Mouse (Mus musculus): Measurements from ENCODE around the gene Rhbdd1. TPM values are rescaled to one million over a fixed set of nuclear protein-coding genes. Genes with fewer than 3 reads are reported as not detected.

The Rhbdd1 gene
- 6.7 and 6.8 TPM in 2 replicates for polyA plus RNA-seq (2014; fragmentation: Nextera tagmentation; extraction: Ambion mirVana)

DNA sequence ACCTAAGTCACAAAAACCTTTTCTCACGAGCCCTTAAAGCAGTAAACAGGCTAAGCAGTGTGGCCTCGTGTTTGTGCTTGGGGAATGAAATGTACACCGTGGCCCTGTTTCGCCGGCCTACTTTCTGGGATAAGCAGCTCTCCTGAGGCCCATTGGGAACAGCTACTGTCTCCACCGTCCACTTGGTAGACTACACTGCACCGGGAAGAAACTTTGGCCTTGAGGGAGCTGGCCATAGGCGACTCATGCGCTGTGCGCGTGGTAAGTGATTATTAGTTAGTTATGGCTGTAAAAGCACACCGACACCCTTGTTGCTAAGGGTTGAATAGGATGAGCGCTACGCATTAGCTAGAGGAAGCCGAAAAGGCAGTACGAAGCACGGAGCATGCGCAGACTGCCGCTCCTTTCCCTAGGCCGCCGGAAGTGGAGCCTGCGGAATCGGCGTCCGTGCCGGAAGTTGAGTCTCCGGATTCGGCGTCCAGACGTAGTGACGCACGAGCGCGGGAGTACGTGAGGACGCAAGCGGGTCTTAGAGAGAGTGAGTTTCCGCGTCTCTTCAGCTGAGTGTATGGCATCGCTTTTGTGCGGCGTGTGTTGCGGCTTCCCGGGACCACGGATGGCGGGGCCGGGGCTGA is at the start of gene Rhbdd1:
Gene Rhbdd1 (plus strand): TSS at position 342 of the 635 bp plus-strand sequence.
- 6% methylated on average over 40 of the region's 47 CpGs for WGBS
- ATAC-seq (ENCODE audit: low read depth) (peak; percentile 98), DNase-seq (ENCODE audit: low spot score) (peak; percentile 99)
- H3K9ac ChIP-seq (ENCODE audit: low read depth, low read length): peak within 1 kb of the TSS; percentile 92
- H3K9me3 ChIP-seq (ENCODE audit: control insufficient read depth, low read length): no peaks in the 10 kb centered on the region
- H3K4me2 ChIP-seq (ENCODE audit: low read depth, low read length): peak within 1 kb of the TSS; percentile 85
- H3K36me3 ChIP-seq (ENCODE audit: control insufficient read depth, insufficient read depth, low read length): no peaks in the 10 kb centered on the region
- H3K4me3 ChIP-seq (ENCODE audit: low read depth, low read length): peak within 1 kb of the TSS; percentile 79
- peaks cover 3% of the 10 kb centered on the region; the same call in 1 of the 2 replicates for H3K4me1 ChIP-seq (ENCODE audit: control insufficient read depth, insufficient read depth, low read length)
- H3K27me3 ChIP-seq (replicated peaks; ENCODE audit: control insufficient read depth, insufficient read depth, low read length): 0 out of 2 replicates have a peak, but pooled peaks cover 4% of the 10 kb centered on the region
- peak within 1 kb of the TSS; percentile 93 for H3K27ac ChIP-seq (replicated peaks; ENCODE audit: low read depth, low read length)

DNA sequence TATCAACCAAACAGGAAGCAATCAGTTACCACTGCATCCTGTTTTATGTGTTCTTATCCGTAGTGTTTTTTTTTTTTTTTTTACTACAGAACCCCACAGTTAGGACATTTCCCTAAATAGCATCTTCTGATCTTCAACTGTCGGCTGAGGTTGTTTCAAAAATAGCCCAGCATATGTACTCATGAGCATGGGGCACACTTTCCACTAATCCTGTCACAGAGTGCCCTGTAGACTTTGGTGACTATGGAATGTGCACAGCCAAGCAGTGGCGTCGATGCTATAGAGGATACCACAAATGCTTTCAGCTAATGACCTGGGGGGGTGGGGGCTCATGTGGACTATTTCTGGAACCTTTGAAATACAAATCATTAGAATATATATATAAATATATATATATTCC is 48.7 kb upstream of the Rhbdd1 start:
- Histone ChIP-seq H3K36me3 (ENCODE audit: control insufficient read depth, insufficient read depth, low read length) (peaks cover 18% of the 10 kb centered on the region; the same call in 1 of the 2 replicates), H3K4me1 (ENCODE audit: control insufficient read depth, insufficient read depth, low read length) (no peaks in the 10 kb centered on the region), H3K9ac (ENCODE audit: low read depth, low read length) (no peak overlapping the region), H3K4me3 (ENCODE audit: low read depth, low read length) (no peak overlapping the region), H3K4me2 (ENCODE audit: low read depth, low read length) (no peak overlapping the region), H3K27ac (replicated peaks; ENCODE audit: low read depth, low read length) (no peak overlapping the region), H3K9me3 (ENCODE audit: control insufficient read depth, low read length) (no peaks in the 10 kb centered on the region), H3K27me3 (replicated peaks; ENCODE audit: control insufficient read depth, insufficient read depth, low read length) (no peaks in the 10 kb centered on the region)
- DNase-seq (ENCODE audit: low spot score) (no peak), ATAC-seq (ENCODE audit: low read depth) (no peak)
- 64% methylated on average over 4 of the region's 4 CpGs for WGBS

DNA sequence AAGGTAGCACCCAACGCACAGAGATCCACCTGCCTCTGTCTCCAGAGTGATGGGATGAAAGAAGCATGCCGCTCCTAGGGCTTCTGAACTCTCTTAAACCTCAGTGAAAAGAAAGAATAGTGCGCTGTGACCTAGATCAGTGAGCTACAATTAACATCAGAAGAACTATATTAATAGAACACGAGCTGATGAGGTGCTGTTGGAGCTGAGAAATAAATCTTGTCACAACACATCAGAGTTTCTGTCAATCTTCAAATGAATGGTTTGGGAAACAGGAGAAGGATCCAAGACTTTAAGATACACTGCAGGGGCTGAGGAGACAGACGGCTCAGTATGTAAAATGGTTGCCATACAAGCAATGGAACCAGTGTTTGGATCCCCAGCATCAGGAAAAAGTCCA is 44.0 kb upstream of the Rhbdd1 start:
- WGBS: 81% methylated on average over 5 of the region's 5 CpGs
- Histone ChIP-seq H3K4me3 (ENCODE audit: low read depth, low read length) (no peak overlapping the region), H3K9me3 (ENCODE audit: control insufficient read depth, low read length) (no peaks in the 10 kb centered on the region), H3K36me3 (ENCODE audit: control insufficient read depth, insufficient read depth, low read length) (peaks cover 32% of the 10 kb centered on the region), H3K4me1 (ENCODE audit: control insufficient read depth, insufficient read depth, low read length) (0 out of 2 replicates have a peak, but pooled peaks cover 7% of the 10 kb centered on the region), H3K27me3 (replicated peaks; ENCODE audit: control insufficient read depth, insufficient read depth, low read length) (no peaks in the 10 kb centered on the region), H3K9ac (ENCODE audit: low read depth, low read length) (no peak overlapping the region), H3K27ac (replicated peaks; ENCODE audit: low read depth, low read length) (no peak overlapping the region), H3K4me2 (ENCODE audit: low read depth, low read length) (no peak overlapping the region)
- DNase-seq (ENCODE audit: low spot score) (no peak), ATAC-seq (ENCODE audit: low read depth) (no peak)

DNA sequence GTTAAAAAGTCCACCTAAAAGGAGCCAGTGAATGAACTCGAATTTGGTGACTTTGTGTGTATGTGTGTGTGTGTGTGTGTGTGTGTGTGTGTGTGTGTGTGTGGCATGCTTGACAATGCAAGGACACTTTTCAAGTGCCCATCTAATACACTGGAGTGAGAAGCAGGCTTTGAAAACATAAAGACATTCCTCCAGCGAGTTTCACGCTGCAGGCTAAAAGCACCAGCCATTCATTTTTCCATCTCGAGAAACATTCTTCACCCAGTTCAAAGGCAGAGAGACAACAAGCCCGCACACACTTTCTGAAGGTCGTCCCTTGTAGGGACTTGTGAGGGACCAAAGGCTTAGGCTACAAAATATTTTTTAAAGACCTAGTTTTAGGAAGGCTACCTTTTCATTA is 42.7 kb upstream of the Rhbdd1 start:
- H3K4me2 ChIP-seq (ENCODE audit: low read depth, low read length): no peak overlapping the region
- no peak overlapping the region for H3K4me3 ChIP-seq (ENCODE audit: low read depth, low read length)
- WGBS: 42% methylated on average over 6 of the region's 6 CpGs
- no peak for ATAC-seq (ENCODE audit: low read depth)
- H3K4me1 ChIP-seq (ENCODE audit: control insufficient read depth, insufficient read depth, low read length): 0 out of 2 replicates have a peak, but pooled peaks cover 7% of the 10 kb centered on the region
- no peak overlapping the region for H3K27ac ChIP-seq (replicated peaks; ENCODE audit: low read depth, low read length)
- H3K9me3 ChIP-seq (ENCODE audit: control insufficient read depth, low read length): no peaks in the 10 kb centered on the region
- peak; percentile 41 for DNase-seq (ENCODE audit: low spot score)
- peaks cover 43% of the 10 kb centered on the region for H3K36me3 ChIP-seq (ENCODE audit: control insufficient read depth, insufficient read depth, low read length)
- no peaks in the 10 kb centered on the region for H3K27me3 ChIP-seq (replicated peaks; ENCODE audit: control insufficient read depth, insufficient read depth, low read length)
- H3K9ac ChIP-seq (ENCODE audit: low read depth, low read length): no peak overlapping the region

DNA sequence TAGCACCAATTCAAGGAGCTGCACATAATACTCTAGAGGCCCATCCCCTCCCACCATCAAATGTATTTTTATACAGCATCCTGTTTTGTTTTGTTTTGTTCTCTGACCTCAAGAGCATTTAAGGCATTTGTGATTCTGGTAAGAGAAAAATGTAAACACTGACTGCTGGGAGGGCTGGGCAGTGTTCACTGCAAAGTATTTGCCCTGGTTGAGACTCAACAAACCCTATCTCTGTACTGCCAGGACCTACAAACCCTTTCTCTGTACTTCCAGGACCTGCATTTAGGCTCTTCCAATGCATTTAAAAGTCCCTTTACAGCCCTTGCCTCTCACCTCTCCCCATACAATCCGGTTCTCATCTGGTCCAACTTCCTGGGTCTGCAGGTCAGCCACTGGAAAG is 41.9 kb upstream of the Rhbdd1 start:
- ATAC-seq (ENCODE audit: low read depth) (no peak), DNase-seq (ENCODE audit: low spot score) (no peak)
- Histone ChIP-seq H3K9ac (ENCODE audit: low read depth, low read length) (no peak overlapping the region), H3K36me3 (ENCODE audit: control insufficient read depth, insufficient read depth, low read length) (peaks cover 46% of the 10 kb centered on the region), H3K4me3 (ENCODE audit: low read depth, low read length) (no peak overlapping the region), H3K27me3 (replicated peaks; ENCODE audit: control insufficient read depth, insufficient read depth, low read length) (no peaks in the 10 kb centered on the region), H3K9me3 (ENCODE audit: control insufficient read depth, low read length) (no peaks in the 10 kb centered on the region), H3K4me2 (ENCODE audit: low read depth, low read length) (no peak overlapping the region), H3K4me1 (ENCODE audit: control insufficient read depth, insufficient read depth, low read length) (0 out of 2 replicates have a peak, but pooled peaks cover 7% of the 10 kb centered on the region), H3K27ac (replicated peaks; ENCODE audit: low read depth, low read length) (no peak overlapping the region)
- 40% methylated on average over 1 of the region's 1 CpGs for WGBS

DNA sequence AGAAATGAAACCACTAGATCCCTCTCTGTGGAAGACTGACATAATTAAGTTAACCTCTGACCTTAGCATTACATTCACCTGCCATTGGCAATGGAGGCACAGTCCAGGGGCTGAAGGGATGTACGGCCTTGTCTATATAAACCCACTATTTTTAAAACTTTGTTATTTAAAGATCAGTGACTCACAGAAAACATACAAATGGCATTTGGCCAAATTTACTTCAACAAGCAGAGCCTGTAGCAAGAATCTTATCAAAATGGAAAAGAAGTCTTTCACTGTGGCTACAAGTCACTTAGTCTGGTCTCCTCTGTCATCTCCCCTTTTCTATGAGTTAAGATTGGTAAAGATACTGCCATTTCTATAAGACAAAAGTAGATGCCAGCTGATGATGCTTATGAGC is 36.5 kb upstream of the Rhbdd1 start:
- H3K4me2 ChIP-seq (ENCODE audit: low read depth, low read length): no peak overlapping the region
- H3K4me1 ChIP-seq (ENCODE audit: control insufficient read depth, insufficient read depth, low read length): peaks cover 7% of the 10 kb centered on the region
- WGBS: 50% methylated on average over 1 of the region's 1 CpGs
- no peak overlapping the region for H3K4me3 ChIP-seq (ENCODE audit: low read depth, low read length)
- no peak overlapping the region for H3K27ac ChIP-seq (replicated peaks; ENCODE audit: low read depth, low read length)
- ATAC-seq (ENCODE audit: low read depth) (no peak), DNase-seq (ENCODE audit: low spot score) (peak; percentile 24)
- H3K9ac ChIP-seq (ENCODE audit: low read depth, low read length): no peak overlapping the region
- H3K27me3 ChIP-seq (replicated peaks; ENCODE audit: control insufficient read depth, insufficient read depth, low read length): no peaks in the 10 kb centered on the region
- no peaks in the 10 kb centered on the region for H3K9me3 ChIP-seq (ENCODE audit: control insufficient read depth, low read length)
- H3K36me3 ChIP-seq (ENCODE audit: control insufficient read depth, insufficient read depth, low read length): peaks cover 43% of the 10 kb centered on the region

DNA sequence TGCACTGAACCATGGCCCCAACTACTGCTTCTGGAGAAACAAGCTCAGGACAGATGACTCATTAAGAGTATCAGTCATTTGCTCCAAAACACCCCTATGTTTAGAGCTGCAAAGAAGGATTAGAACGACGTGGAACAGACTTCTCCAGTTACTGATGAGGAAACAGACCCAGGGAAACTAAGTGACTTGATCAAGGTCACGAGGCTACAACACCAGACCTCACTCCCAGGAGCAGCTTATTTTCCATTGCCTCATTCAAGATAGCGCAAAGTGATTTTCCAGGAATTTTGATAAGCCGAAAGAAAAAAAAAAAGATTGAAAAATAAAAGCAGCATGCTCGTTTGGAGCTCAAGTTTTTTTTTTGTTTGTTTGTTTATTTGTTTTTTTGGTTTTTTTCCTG is 34.4 kb upstream of the Rhbdd1 start:
- no peak for ATAC-seq (ENCODE audit: low read depth)
- Histone ChIP-seq H3K4me3 (ENCODE audit: low read depth, low read length) (no peak overlapping the region), H3K27ac (replicated peaks; ENCODE audit: low read depth, low read length) (no peak overlapping the region), H3K9me3 (ENCODE audit: control insufficient read depth, low read length) (no peaks in the 10 kb centered on the region), H3K9ac (ENCODE audit: low read depth, low read length) (no peak overlapping the region), H3K27me3 (replicated peaks; ENCODE audit: control insufficient read depth, insufficient read depth, low read length) (no peaks in the 10 kb centered on the region), H3K36me3 (ENCODE audit: control insufficient read depth, insufficient read depth, low read length) (peaks cover 32% of the 10 kb centered on the region), H3K4me1 (ENCODE audit: control insufficient read depth, insufficient read depth, low read length) (peaks cover 14% of the 10 kb centered on the region), H3K4me2 (ENCODE audit: low read depth, low read length) (no peak overlapping the region)
- DNase-seq (ENCODE audit: low spot score): no peak
- WGBS: 72% methylated on average over 6 of the region's 6 CpGs

DNA sequence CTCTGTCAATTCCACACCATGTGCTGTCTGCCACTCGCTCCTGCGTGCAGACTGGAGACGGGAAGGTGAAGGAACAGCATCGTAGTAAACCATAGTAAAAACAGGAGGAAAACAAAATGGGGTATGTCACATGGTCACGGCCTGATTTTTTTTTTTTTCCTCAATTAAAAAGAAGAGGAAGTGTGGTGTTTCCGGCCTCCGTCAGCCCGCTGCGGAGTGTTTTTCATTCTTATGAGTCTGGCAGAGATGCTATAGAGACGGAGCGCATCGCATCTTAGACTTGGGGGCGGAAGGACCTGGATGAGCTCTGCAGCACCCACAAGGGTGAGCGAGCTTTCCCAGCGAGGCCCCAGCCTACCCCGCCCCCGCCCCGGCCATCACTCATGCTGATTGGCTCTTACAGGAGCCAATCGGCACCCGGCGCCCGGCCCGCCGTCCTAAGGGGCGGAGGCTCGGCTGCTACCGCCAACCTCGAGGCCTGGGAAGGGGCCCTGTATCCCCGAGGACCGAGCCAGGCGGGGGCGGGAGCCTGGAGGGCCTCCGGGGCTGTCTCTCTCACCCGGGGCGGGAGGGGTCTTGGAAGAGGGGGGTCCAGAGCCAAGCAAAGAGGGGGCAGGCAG is 33.1 kb upstream of the Rhbdd1 start:
- DNase-seq (ENCODE audit: low spot score) (peak; percentile 97), ATAC-seq (ENCODE audit: low read depth) (peak; percentile 96)
- peak overlapping the region; percentile 57 for H3K4me2 ChIP-seq (ENCODE audit: low read depth, low read length)
- H3K36me3 ChIP-seq (ENCODE audit: control insufficient read depth, insufficient read depth, low read length): peaks cover 30% of the 10 kb centered on the region
- H3K9me3 ChIP-seq (ENCODE audit: control insufficient read depth, low read length): no peaks in the 10 kb centered on the region
- WGBS: 1% methylated on average over 34 of the region's 35 CpGs
- H3K4me3 ChIP-seq (ENCODE audit: low read depth, low read length): peak overlapping the region; percentile 83
- H3K9ac ChIP-seq (ENCODE audit: low read depth, low read length): peak overlapping the region; percentile 71
- H3K27me3 ChIP-seq (replicated peaks; ENCODE audit: control insufficient read depth, insufficient read depth, low read length): no peaks in the 10 kb centered on the region
- H3K4me1 ChIP-seq (ENCODE audit: control insufficient read depth, insufficient read depth, low read length): peaks cover 26% of the 10 kb centered on the region
- H3K27ac ChIP-seq (replicated peaks; ENCODE audit: low read depth, low read length): peak overlapping the region; percentile 90

Data from embryonic facial prominence, embryonic 14.5 days (tissue).